Mouse (Mus musculus) ES-Bruce4 (cell line): ENCODE results near the gene Phf3.

Experiments used
- CTCF ChIP-seq: IDR thresholded peaks from one replicate; pipeline ENCODE4 v1.8.1; 2011; ENCODE audit warnings: low read depth, low read length
- EP300 ChIP-seq: IDR thresholded peaks from 2 replicates; pipeline ENCODE4 v1.6.1; 2011; ENCODE audit warnings: low read depth, low read length; ENCODE audit not compliant: insufficient read depth
- POLR2A ChIP-seq: IDR thresholded peaks from one replicate; pipeline ENCODE4 v1.8.1; 2011; ENCODE audit warnings: low read length; ENCODE audit not compliant: insufficient read depth

DNA sequence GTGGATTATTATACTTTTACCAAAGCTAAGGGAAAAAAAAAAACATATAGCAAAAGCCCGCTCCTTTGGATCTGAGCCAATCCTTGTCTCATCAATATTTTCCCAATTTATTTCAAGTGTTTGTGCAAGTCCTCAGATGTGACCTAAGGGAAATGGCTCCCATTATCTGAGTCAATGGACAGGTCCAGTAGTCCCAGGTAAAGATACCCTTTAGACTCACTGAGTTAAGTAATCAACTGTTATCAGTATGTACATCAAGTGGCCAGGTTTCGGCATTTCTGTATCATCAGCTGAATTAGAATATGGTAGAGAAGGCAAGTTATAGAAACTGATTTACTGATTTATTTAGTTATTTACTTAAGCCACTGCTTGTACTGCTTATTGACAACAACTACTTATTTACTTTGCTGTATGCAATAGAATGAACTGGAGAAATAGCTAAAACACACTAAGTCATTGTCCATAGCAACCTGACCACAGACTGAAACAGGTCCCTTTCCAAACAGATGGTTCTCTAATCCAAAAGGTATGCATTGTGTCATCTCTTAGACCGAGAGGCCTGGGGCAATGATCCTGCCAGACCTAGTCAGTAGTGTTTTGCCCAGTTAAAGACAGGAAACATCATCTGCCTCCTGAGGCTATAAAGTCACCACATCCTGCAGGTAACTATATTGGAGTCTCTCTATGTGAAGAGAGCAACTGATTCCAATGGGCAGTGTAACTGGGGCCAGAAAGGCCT, 29.9 kb upstream of the Phf3 start:
- TF ChIP-seq POLR2A (no peak), CTCF (no peak), EP300 (no peak)
